7 mouse cellular contexts compared by ENCODE assay signal in genomic region chr1:39720186-39720585, GRCm38 (mm10). TPM values are rescaled to one million over a fixed set of nuclear protein-coding genes. Genes with fewer than 3 reads are reported as not detected.
DNase-seq lines count a peak whose midpoint lies in the region; ATAC-seq and TF ChIP-seq lines count a peak whose summit lies in the region.

No protein-coding gene starts in this region.

- no peak for TF ChIP-seq CTCF in lung, postnatal 0 days (IDR thresholded peaks at IDR 0.05)
- no peak for TF ChIP-seq CTCF in forebrain, postnatal 0 days (IDR thresholded peaks at IDR 0.05; ENCODE audit: low read depth)
- TF ChIP-seq CTCF in stomach, postnatal 0 days (IDR thresholded peaks at IDR 0.05; ENCODE audit: low read depth) = no peak

- ATAC-seq in lung, postnatal 0 days = no peak
- no peak for ATAC-seq in forebrain, postnatal 0 days
- no peak for ATAC-seq in liver, embryonic 13.5 days (ENCODE audit: low read depth)
- no peak for ATAC-seq in stomach, postnatal 0 days (ENCODE audit: low FRiP score, low TSS enrichment)

- H3K9me3 ChIP-seq in lung, postnatal 0 days (ENCODE audit: low read length) = no peaks in the 10 kb centered on the region
- no peaks in the 10 kb centered on the region for H3K9me3 ChIP-seq in forebrain, postnatal 0 days (ENCODE audit: low read length)
- H3K9me3 ChIP-seq in liver, embryonic 13.5 days (replicated peaks) = no peaks in the 10 kb centered on the region
- H3K9me3 ChIP-seq in stomach, postnatal 0 days (ENCODE audit: control insufficient read depth, low read length) = no peaks in the 10 kb centered on the region

- no peaks in the 10 kb centered on the region for H3K36me3 ChIP-seq in lung, postnatal 0 days (ENCODE audit: insufficient read depth, low read length)
- no peaks in the 10 kb centered on the region for H3K36me3 ChIP-seq in forebrain, postnatal 0 days (ENCODE audit: insufficient read depth)
- H3K36me3 ChIP-seq in liver, embryonic 13.5 days = no peaks in the 10 kb centered on the region
- H3K36me3 ChIP-seq in stomach, postnatal 0 days (ENCODE audit: control insufficient read depth, insufficient read depth, low read length) = no peaks in the 10 kb centered on the region

- H3K9ac ChIP-seq in lung, postnatal 0 days (replicated peaks; ENCODE audit: low read depth) = no peak overlapping the region
- peak overlapping the region; percentile 62 for H3K9ac ChIP-seq in forebrain, postnatal 0 days
- no peak overlapping the region for H3K9ac ChIP-seq in liver, embryonic 13.5 days
- H3K9ac ChIP-seq in stomach, postnatal 0 days (ENCODE audit: low read length) = no peak overlapping the region

- no peak overlapping the region for H3K4me3 ChIP-seq in lung, postnatal 0 days (ENCODE audit: low read depth, low read length)
- peak overlapping the region; percentile 53 for H3K4me3 ChIP-seq in forebrain, postnatal 0 days (ENCODE audit: low read depth, low read length)
- peak overlapping the region; percentile 58; the same call in 1 of the 2 replicates for H3K4me3 ChIP-seq in liver, embryonic 13.5 days (replicated peaks)
- no peak overlapping the region for H3K4me3 ChIP-seq in stomach, postnatal 0 days (ENCODE audit: low read depth, low read length)

- peak overlapping the region; percentile 78; the same call in 1 of the 2 replicates for H3K4me2 ChIP-seq in lung, postnatal 0 days (replicated peaks; ENCODE audit: low read depth, low read length)
- peak overlapping the region; percentile 96 for H3K4me2 ChIP-seq in forebrain, postnatal 0 days (ENCODE audit: low read depth)
- H3K4me2 ChIP-seq in liver, embryonic 13.5 days = peak overlapping the region; percentile 69
- H3K4me2 ChIP-seq in stomach, postnatal 0 days (replicated peaks; ENCODE audit: low read depth) = peak overlapping the region; percentile 87

- WGBS in lung, postnatal 0 days = 23% methylated on average over 2 of the region's 2 CpGs
- WGBS in forebrain, postnatal 0 days = 22% methylated on average over 2 of the region's 2 CpGs
- WGBS in liver, embryonic 13.5 days (ENCODE audit: insufficient replicate concordance) = 29% methylated on average over 2 of the region's 2 CpGs
- WGBS in stomach, postnatal 0 days = 38% methylated on average over 2 of the region's 2 CpGs

- intact Hi-C loops in left cerebral cortex, postnatal 36 days (cut with DNase I) = no loop called here

- TF ChIP-seq EP300 in lung, postnatal 0 days (IDR thresholded peaks at IDR 0.05) = no peak
- no peak for TF ChIP-seq EP300 in stomach, postnatal 0 days (optimal IDR thresholded peaks at IDR 0.05)

- H3K27ac ChIP-seq in lung, postnatal 0 days (ENCODE audit: low read length) = no peak overlapping the region
- no peak overlapping the region for H3K27ac ChIP-seq in forebrain, postnatal 0 days (ENCODE audit: low read depth, low read length)
- no peak overlapping the region for H3K27ac ChIP-seq in liver, embryonic 13.5 days
- H3K27ac ChIP-seq in stomach, postnatal 0 days (replicated peaks) = no peak overlapping the region; the same call in 1 of the 2 replicates

- H3K27me3 ChIP-seq in lung, postnatal 0 days (replicated peaks; ENCODE audit: insufficient read depth, low read length) = no peaks in the 10 kb centered on the region
- no peaks in the 10 kb centered on the region for H3K27me3 ChIP-seq in forebrain, postnatal 0 days (ENCODE audit: insufficient read depth, low read length)
- peaks cover 12% of the 10 kb centered on the region; the same call in 1 of the 2 replicates for H3K27me3 ChIP-seq in liver, embryonic 13.5 days
- no peaks in the 10 kb centered on the region for H3K27me3 ChIP-seq in stomach, postnatal 0 days (ENCODE audit: control insufficient read depth, insufficient read depth, low read length)

- DNase-seq in lung, postnatal 0 days (ENCODE audit: low spot score) = no peak
- DNase-seq in lung, postnatal 36 days = no peak
- no peak for DNase-seq in forebrain, postnatal 0 days
- DNase-seq in liver, embryonic 13.5 days = no peak
- DNase-seq in stomach, postnatal 0 days (ENCODE audit: low spot score) = no peak
- DNase-seq in thymus, postnatal 36 days = no peak
- no peak for DNase-seq in left cerebral cortex, postnatal 36 days (ENCODE audit: low spot score in 2 of 2)

- H3K4me1 ChIP-seq in lung, postnatal 0 days (ENCODE audit: insufficient read depth, low read depth, low read length) = peaks cover 4% of the 10 kb centered on the region; the same call in 1 of the 2 replicates
- H3K4me1 ChIP-seq in forebrain, postnatal 0 days (ENCODE audit: insufficient read depth) = peaks cover 5% of the 10 kb centered on the region
- peaks cover 10% of the 10 kb centered on the region for H3K4me1 ChIP-seq in liver, embryonic 13.5 days (replicated peaks)
- H3K4me1 ChIP-seq in stomach, postnatal 0 days (replicated peaks; ENCODE audit: control insufficient read depth, insufficient read depth) = no peaks in the 10 kb centered on the region; the same call in 1 of the 2 replicates

RNA-seq across cellular contexts. Expression of gene Rfx8, which starts 0.6 kb away (rescaled TPM):
- polyA plus RNA-seq in lung, postnatal 0 days (2015; fragmentation: Nextera tagmentation; extraction: Ambion mirVana) = 0.24 and 0.27 TPM in 2 replicates
- total RNA-seq in forebrain, postnatal 0 days (2014; rRNA removed) = 0.52 TPM in 1 of 2 replicates, not detected in the other
- polyA plus RNA-seq in forebrain, postnatal 0 days (2015; fragmentation: Nextera tagmentation; extraction: Ambion mirVana) = 0.22 and 0.34 TPM in 2 replicates
- polyA plus RNA-seq in liver, embryonic 13.5 days (2015; fragmentation: Nextera tagmentation; extraction: Ambion mirVana) = 0.06 and 0.08 TPM in 2 replicates
- polyA plus RNA-seq in stomach, postnatal 0 days (2015; fragmentation: Nextera tagmentation; extraction: Ambion mirVana) = 0.06 and 0.21 TPM in 2 replicates
- under 1 TPM in 1 of 2 experiments, not detected in 1; 0.32 TPM for total RNA-seq in left cerebral cortex, postnatal 36 days (2021)

Comparison
In these comparisons a context has a peak if more than half of its experiments do, and no peak if none do; other contexts are left out.
1. H3K4me3 ChIP-seq: peak in forebrain, postnatal 0 days (single experiment) and liver, embryonic 13.5 days (single experiment); none in lung, postnatal 0 days (single experiment) and stomach, postnatal 0 days (single experiment).
2. Peak in every context shown above with its lines, with median percentiles within 50 percentile points of each other: H3K4me2 ChIP-seq.